Mouse (Mus musculus): ENCODE results near the gene Ass1. TPM values are rescaled to one million over a fixed set of nuclear protein-coding genes. Genes with fewer than 3 reads are reported as not detected.

Ass1 gene
- total RNA-seq, 1 experiment, result 154 TPM

DNA sequence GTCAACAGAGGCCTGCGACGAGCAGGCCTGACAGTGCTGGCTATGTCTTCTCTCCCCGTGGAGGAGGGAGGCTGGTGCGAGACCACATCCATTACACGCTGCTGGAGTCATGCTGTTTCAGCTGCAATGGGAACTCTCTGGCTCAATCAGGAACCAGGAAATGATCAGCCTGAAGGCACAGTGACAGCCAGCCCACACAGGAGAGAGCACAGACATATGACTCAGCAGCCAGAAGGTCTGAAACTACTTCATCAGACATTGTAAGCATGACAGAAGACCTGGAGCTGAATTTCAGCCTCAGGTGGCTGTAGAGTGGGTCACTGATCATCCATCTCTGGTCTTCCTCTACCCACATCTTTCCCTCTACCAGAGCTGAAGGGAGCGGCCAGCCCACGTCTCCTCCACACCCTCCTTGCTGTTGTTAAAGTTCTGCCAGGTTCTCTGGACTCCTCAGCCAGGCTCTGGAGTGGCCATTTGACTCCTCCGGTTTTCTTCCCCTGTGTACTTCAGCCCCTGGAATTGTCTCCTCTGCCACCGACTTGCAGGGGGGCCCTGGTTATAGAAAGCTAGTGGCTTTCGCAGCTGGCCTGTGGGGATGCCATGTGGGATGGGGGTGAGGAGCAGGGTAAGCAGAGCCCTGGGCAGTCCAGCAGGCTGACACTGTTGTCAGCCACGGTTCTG lies 27.4 kb upstream of the Ass1 start:
- Histone ChIP-seq H3K9ac (ENCODE audit: insufficient read depth, low read depth, low read length, poor library complexity, severe bottlenecking) (no peak overlapping the region), H3K4me3 (ENCODE audit: insufficient read depth in 1 of 2, low read depth in 1 of 2, low read length in 2 of 2, poor library complexity in 1 of 2, severe bottlenecking in 1 of 2) (no peak overlapping the region), H3K36me3 (ENCODE audit: control insufficient read depth, insufficient read depth, low read length, poor library complexity, severe bottlenecking) (no peaks in the 10 kb centered on the region), H3K9me3 (ENCODE audit: control insufficient read depth, insufficient read depth, low read depth, low read length) (no peaks in the 10 kb centered on the region), H3K27ac (ENCODE audit: insufficient read depth, low read depth, low read length, poor library complexity, severe bottlenecking) (no peak overlapping the region), H3K4me1 (ENCODE audit: control insufficient read depth in 2 of 2, insufficient read depth in 2 of 2, low read length in 2 of 2, poor library complexity in 1 of 2) (peaks cover 0 to 8% of the 10 kb centered on the region in 2 experiments; a peak in 1 of 4 replicates)
- TF ChIP-seq ZNF384 (IDR thresholded peaks at IDR 0.05; ENCODE audit: low read depth, low read length), result no peak
- no peak for TF ChIP-seq HCFC1 (IDR thresholded peaks at IDR 0.05; ENCODE audit: borderline replicate concordance, insufficient read depth, low read length)
- no peak for TF ChIP-seq ZC3H11A (IDR thresholded peaks at IDR 0.05; ENCODE audit: borderline replicate concordance, low read depth, low read length)
- no peak for TF ChIP-seq CHD2 (IDR thresholded peaks at IDR 0.05; ENCODE audit: low read depth, low read length)
- TF ChIP-seq MAFK (IDR thresholded peaks at IDR 0.05; ENCODE audit: insufficient read depth, low read depth, low read length), result no peak
- no peak for DNase-seq (ENCODE audit: low read depth, low spot score)
- in situ Hi-C loops (cut with MboI; ENCODE audit: low sequenced_read_pairs in 2 of 2, unreplicated experiment in 2 of 2), result no loop called here

DNA sequence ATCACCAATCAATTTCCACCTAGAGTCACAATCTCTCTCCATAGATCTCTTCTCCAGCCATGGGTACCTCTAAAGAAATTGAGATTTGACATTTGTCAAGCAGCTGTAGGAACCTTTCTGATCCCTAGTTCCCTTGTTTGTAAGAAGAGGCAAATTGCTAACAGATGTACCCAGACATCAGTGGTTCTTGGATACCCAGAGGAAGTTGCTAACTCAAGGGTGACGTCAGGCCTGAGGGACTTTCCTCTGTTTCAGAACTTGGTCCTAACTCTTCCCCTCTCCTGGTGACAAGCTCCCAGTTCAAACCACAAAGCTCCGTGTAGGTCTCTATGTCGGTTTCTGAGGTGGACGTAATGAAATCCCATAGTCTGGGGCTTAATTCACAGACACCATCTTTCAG lies 24.0 kb upstream of the Ass1 start:
- no peak for DNase-seq (ENCODE audit: low read depth, low spot score)
- Histone ChIP-seq H3K4me1 (ENCODE audit: control insufficient read depth in 2 of 2, insufficient read depth in 2 of 2, low read length in 2 of 2, poor library complexity in 1 of 2) (peaks cover 0 to 3% of the 10 kb centered on the region in 2 experiments; a peak in 1 of 4 replicates), H3K9me3 (ENCODE audit: control insufficient read depth, insufficient read depth, low read depth, low read length) (no peaks in the 10 kb centered on the region), H3K9ac (ENCODE audit: insufficient read depth, low read depth, low read length, poor library complexity, severe bottlenecking) (no peak overlapping the region), H3K36me3 (ENCODE audit: control insufficient read depth, insufficient read depth, low read length, poor library complexity, severe bottlenecking) (no peaks in the 10 kb centered on the region), H3K27ac (ENCODE audit: insufficient read depth, low read depth, low read length, poor library complexity, severe bottlenecking) (no peak overlapping the region), H3K4me3 (ENCODE audit: insufficient read depth in 1 of 2, low read depth in 1 of 2, low read length in 2 of 2, poor library complexity in 1 of 2, severe bottlenecking in 1 of 2) (no peak overlapping the region)
- TF ChIP-seq HCFC1 (IDR thresholded peaks at IDR 0.05; ENCODE audit: borderline replicate concordance, insufficient read depth, low read length) (no peak), ZNF384 (IDR thresholded peaks at IDR 0.05; ENCODE audit: low read depth, low read length) (no peak), MAFK (IDR thresholded peaks at IDR 0.05; ENCODE audit: insufficient read depth, low read depth, low read length) (no peak), CHD2 (IDR thresholded peaks at IDR 0.05; ENCODE audit: low read depth, low read length) (no peak), ZC3H11A (IDR thresholded peaks at IDR 0.05; ENCODE audit: borderline replicate concordance, low read depth, low read length) (no peak)
- in situ Hi-C loops (cut with MboI; ENCODE audit: low sequenced_read_pairs in 2 of 2, unreplicated experiment in 2 of 2), result no loop called here

DNA sequence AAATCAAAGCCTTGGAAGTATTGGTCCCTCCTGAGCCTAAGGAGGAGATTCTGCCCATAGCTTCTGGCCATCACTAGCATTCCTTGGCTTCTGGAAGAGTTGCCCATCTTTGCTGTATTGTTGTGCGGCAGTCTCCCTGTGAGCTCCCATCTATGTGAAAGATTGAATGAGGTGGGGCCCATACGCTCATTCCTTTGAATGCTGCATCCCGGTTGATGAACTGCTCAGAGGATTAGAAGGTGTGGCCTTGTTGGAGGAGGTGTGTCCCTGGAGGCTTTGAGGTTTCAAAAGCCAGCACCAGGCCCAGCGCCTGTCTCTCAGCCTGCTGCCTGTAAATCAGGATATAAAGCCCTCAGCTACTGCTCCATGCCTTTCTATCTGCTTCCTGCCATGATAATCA lies 23.6 kb upstream of the Ass1 start:
- H3K9me3 ChIP-seq (ENCODE audit: control insufficient read depth, insufficient read depth, low read depth, low read length), result no peaks in the 10 kb centered on the region
- DNase-seq (ENCODE audit: low read depth, low spot score), result no peak
- H3K4me3 ChIP-seq (ENCODE audit: insufficient read depth in 1 of 2, low read depth in 1 of 2, low read length in 2 of 2, poor library complexity in 1 of 2, severe bottlenecking in 1 of 2), result no peak overlapping the region
- H3K4me1 ChIP-seq (ENCODE audit: control insufficient read depth in 2 of 2, insufficient read depth in 2 of 2, low read length in 2 of 2, poor library complexity in 1 of 2), result peaks cover 0 to 2% of the 10 kb centered on the region in 2 experiments; a peak in 1 of 4 replicates
- TF ChIP-seq HCFC1 (IDR thresholded peaks at IDR 0.05; ENCODE audit: borderline replicate concordance, insufficient read depth, low read length) (no peak), MAFK (IDR thresholded peaks at IDR 0.05; ENCODE audit: insufficient read depth, low read depth, low read length) (no peak)
- no peak overlapping the region for H3K27ac ChIP-seq (ENCODE audit: insufficient read depth, low read depth, low read length, poor library complexity, severe bottlenecking)
- no peaks in the 10 kb centered on the region for H3K36me3 ChIP-seq (ENCODE audit: control insufficient read depth, insufficient read depth, low read length, poor library complexity, severe bottlenecking)
- in situ Hi-C loops (cut with MboI; ENCODE audit: low sequenced_read_pairs in 2 of 2, unreplicated experiment in 2 of 2), result no loop called here
- no peak overlapping the region for H3K9ac ChIP-seq (ENCODE audit: insufficient read depth, low read depth, low read length, poor library complexity, severe bottlenecking)

DNA sequence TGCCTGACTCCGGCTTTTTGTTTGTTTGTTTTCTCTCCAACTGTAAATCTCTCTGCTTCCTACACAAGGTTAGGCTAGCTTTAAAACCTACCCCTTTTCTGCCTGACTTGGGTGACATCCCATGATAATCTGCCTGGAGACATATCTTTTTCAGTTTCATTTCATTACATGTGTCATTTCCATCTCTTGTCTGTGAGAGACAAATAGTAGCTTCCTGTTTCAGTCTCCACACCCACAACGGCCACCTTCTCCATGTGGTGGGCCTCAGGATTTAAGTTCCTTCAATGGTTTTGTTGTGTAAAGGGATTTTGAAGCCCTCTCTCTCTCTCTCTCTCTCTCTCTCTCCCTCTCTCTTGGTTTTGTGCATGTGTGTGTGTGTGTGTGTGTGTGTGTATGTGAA lies 22.5 kb upstream of the Ass1 start:
- TF ChIP-seq ZNF384 (IDR thresholded peaks at IDR 0.05; ENCODE audit: low read depth, low read length), result no peak
- no peak for DNase-seq (ENCODE audit: low read depth, low spot score)
- Histone ChIP-seq H3K4me3 (ENCODE audit: insufficient read depth in 1 of 2, low read depth in 1 of 2, low read length in 2 of 2, poor library complexity in 1 of 2, severe bottlenecking in 1 of 2) (no peak overlapping the region), H3K9ac (ENCODE audit: insufficient read depth, low read depth, low read length, poor library complexity, severe bottlenecking) (no peak overlapping the region), H3K36me3 (ENCODE audit: control insufficient read depth, insufficient read depth, low read length, poor library complexity, severe bottlenecking) (no peaks in the 10 kb centered on the region), H3K4me1 (ENCODE audit: control insufficient read depth in 2 of 2, insufficient read depth in 2 of 2, low read length in 2 of 2, poor library complexity in 1 of 2) (peaks cover 0 to 7% of the 10 kb centered on the region in 2 experiments; a peak in 2 of 4 replicates), H3K9me3 (ENCODE audit: control insufficient read depth, insufficient read depth, low read depth, low read length) (no peaks in the 10 kb centered on the region), H3K27ac (ENCODE audit: insufficient read depth, low read depth, low read length, poor library complexity, severe bottlenecking) (no peak overlapping the region)
- in situ Hi-C loops (cut with MboI; ENCODE audit: low sequenced_read_pairs in 2 of 2, unreplicated experiment in 2 of 2), result no loop called here

All from ES-E14 (cell line).